Mouse (Mus musculus): ENCODE results near the gene G430095P16Rik.

DNA sequence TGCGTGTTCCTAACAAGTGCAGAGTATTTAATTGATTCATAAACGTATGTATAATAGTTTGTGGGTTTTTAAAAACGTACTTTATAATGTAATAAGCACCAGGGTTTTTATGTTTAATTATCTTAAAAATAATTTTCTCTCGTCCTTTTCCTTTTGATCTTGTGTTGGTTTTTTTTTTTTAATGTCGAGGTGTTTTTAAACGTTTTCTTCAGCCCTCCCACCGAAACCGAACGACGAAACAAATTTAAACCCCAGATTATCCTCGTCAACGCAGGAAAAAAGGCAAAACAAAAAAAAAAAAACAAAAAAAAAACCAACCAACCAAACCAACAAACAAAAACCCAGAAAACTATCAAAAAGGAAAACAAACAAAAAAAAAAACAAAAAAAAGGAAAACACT lies 16.8 kb upstream of the G430095P16Rik start:
- no peak for TF ChIP-seq CTCF (IDR thresholded peaks at IDR 0.05; ENCODE audit: low read depth)
- no peak for TF ChIP-seq EP300 (IDR thresholded peaks at IDR 0.05; ENCODE audit: low read depth)

Data from liver, postnatal 0 days (tissue).